Mouse (Mus musculus) limb, embryonic 14.5 days (tissue): ENCODE data around the gene Chid1. TPM values are rescaled to one million over a fixed set of nuclear protein-coding genes. Genes with fewer than 3 reads are reported as not detected.

Experiments
- ATAC-seq: fragments of 200-750 bp; cut with Nextera tagmentation; 2 replicates; pipeline ENCODE4 v1.8.0; 2017; ENCODE audit warnings: low read depth, moderate number of reproducible peaks, moderate TSS enrichment; ENCODE audit not compliant: low FRiP score
- DNase-seq: peaks from one replicate; pipeline ENCODE4 v3.0.0-alpha.2; 2015; ENCODE audit warnings: low spot score
- H3K27ac ChIP-seq: fragments of 300-500 bp; sonication (generic); replicated peaks from 2 replicates; pipeline ENCODE4 v1.5.1; 2014; ENCODE audit warnings: low read depth, mild to moderate bottlenecking, low read length, moderate library complexity, mixed read lengths
- H3K27me3 ChIP-seq: fragments of 300-500 bp; sonication (generic); 2 replicates; pipeline ENCODE4 v1.6.1; 2014; ENCODE audit warnings: low read length, mixed read lengths; ENCODE audit not compliant: control insufficient read depth, insufficient read depth
- H3K36me3 ChIP-seq: fragments of 300-500 bp; sonication (generic); 2 replicates; pipeline ENCODE4 v1.6.1; 2014; ENCODE audit warnings: mild to moderate bottlenecking, low read length, moderate library complexity, mixed read lengths; ENCODE audit not compliant: control insufficient read depth, insufficient read depth
- H3K4me1 ChIP-seq: fragments of 300-500 bp; sonication (generic); 2 replicates; pipeline ENCODE4 v1.6.1; 2014; ENCODE audit warnings: antibody characterized with exemption, low read length, mixed read lengths; ENCODE audit not compliant: control insufficient read depth, insufficient read depth
- H3K4me2 ChIP-seq: fragments of 300-500 bp; sonication (generic); replicated peaks from 2 replicates; pipeline ENCODE4 v1.6.1; 2014; ENCODE audit warnings: low read depth, mild to moderate bottlenecking, low read length, moderate library complexity; ENCODE audit not compliant: severe bottlenecking
- H3K4me3 ChIP-seq: fragments of 300-500 bp; sonication (generic); replicated peaks from 2 replicates; pipeline ENCODE4 v1.5.1; 2014; ENCODE audit warnings: low read length
- H3K9ac ChIP-seq: fragments of 300-500 bp; sonication (generic); 2 replicates; pipeline ENCODE4 v1.6.1; 2014; ENCODE audit warnings: mild to moderate bottlenecking, low read depth, low read length, moderate library complexity; ENCODE audit not compliant: severe bottlenecking
- H3K9me3 ChIP-seq: fragments of 300-500 bp; sonication (generic); 2 replicates; pipeline ENCODE4 v1.6.1; 2016; ENCODE audit warnings: low read length; ENCODE audit not compliant: control insufficient read depth
- POLR2A ChIP-seq: fragments of 200-500 bp; IDR thresholded peaks from 2 replicates; pipeline ENCODE4 v1.8.0; 2012; ENCODE audit warnings: inconsistent platforms, mild to moderate bottlenecking, moderate library complexity, borderline replicate concordance; ENCODE audit not compliant: insufficient read depth, insufficient read length; ENCODE audit errors: extremely low read depth
- WGBS: fragments of 180-500 bp; shearing (Covaris S2); extraction: QIAGEN DNeasy Blood & Tissue Kit; methylation state at CpG from one replicate; pipeline ENCODE4 v1.1.7; 2014; 5-methylcytosine and 5-hydroxymethylcytosine counted together
- polyA plus RNA-seq, 2 experiments: library from polyadenylated mRNA; depleted of rRNA in 1 of 2; stranded (reverse) in 1 of 2; unstranded in 1 of 2; fragments of >200 nt; fragmentation: Nextera tagmentation in 1 of 2; extraction: Ambion mirVana in 1 of 2; gene quantifications; 2 replicates each; pipeline versions ENCODE4 v1.2.1 to v1.2.3; 2012 to 2014

Gene Chid1
- polyA plus RNA-seq, 2 experiments = 41.8 to 43.5 TPM

- DNase-seq (no peak), ATAC-seq (no peak)
- no peak overlapping the region for H3K4me2 ChIP-seq
- H3K9me3 ChIP-seq = no peaks in the 10 kb centered on the region
- H3K9ac ChIP-seq = no peak overlapping the region
- H3K27me3 ChIP-seq = no peaks in the 10 kb centered on the region
- no peak for TF ChIP-seq POLR2A
- no peak overlapping the region for H3K27ac ChIP-seq
- H3K4me1 ChIP-seq = peaks cover 27% of the 10 kb centered on the region
- H3K4me3 ChIP-seq = no peak overlapping the region
- 80% methylated on average over 2 of the region's 2 CpGs for WGBS
- H3K36me3 ChIP-seq = no peaks in the 10 kb centered on the region
These were observed 2.9 kb upstream of the Chid1 start for GRCm38 (mm10) chr7:141542588-141542987.

GRCm38 (mm10) chr7:141541681-141542080 is 2.0 kb upstream of the Chid1 start:
- Histone ChIP-seq H3K4me3 (no peak overlapping the region), H3K4me1 (peaks cover 27% of the 10 kb centered on the region), H3K9me3 (no peaks in the 10 kb centered on the region), H3K36me3 (no peaks in the 10 kb centered on the region), H3K4me2 (no peak overlapping the region), H3K27ac (no peak overlapping the region), H3K27me3 (no peaks in the 10 kb centered on the region), H3K9ac (no peak overlapping the region)
- TF ChIP-seq POLR2A = no peak
- DNase-seq (no peak), ATAC-seq (no peak)
- WGBS = 63% methylated on average over 4 of the region's 4 CpGs

GRCm38 (mm10) chr7:141540312-141541081 is 840 bp upstream of the Chid1 start:
- WGBS = 47% methylated on average over 13 of the region's 13 CpGs
- Histone ChIP-seq H3K27ac (peak overlapping the region; percentile 67), H3K4me2 (peak overlapping the region; percentile 82), H3K4me3 (peak overlapping the region; percentile 52), H3K27me3 (no peaks in the 10 kb centered on the region), H3K36me3 (no peaks in the 10 kb centered on the region), H3K4me1 (peaks cover 27% of the 10 kb centered on the region), H3K9me3 (no peaks in the 10 kb centered on the region), H3K9ac (no peak overlapping the region)
- peak; percentile 59 for DNase-seq
- no peak for TF ChIP-seq POLR2A
- ATAC-seq = 0 out of 2 replicates have a peak, but pooled peaks have one; percentile 17

GRCm38 (mm10) chr7:141538852-141539555 is 653 bp downstream of the Chid1 start:
- 10% methylated on average over 18 of the region's 18 CpGs for WGBS

GRCm38 (mm10) chr7:141535570-141535969 is 4.1 kb downstream of the Chid1 start:
- Histone ChIP-seq H3K36me3 (peaks cover 5% of the 10 kb centered on the region; the same call in 1 of the 2 replicates), H3K9me3 (no peaks in the 10 kb centered on the region), H3K9ac (no peak overlapping the region), H3K4me2 (no peak overlapping the region), H3K4me1 (peaks cover 16% of the 10 kb centered on the region), H3K27ac (no peak overlapping the region), H3K4me3 (no peak overlapping the region), H3K27me3 (no peaks in the 10 kb centered on the region)
- no peak for DNase-seq
- 76% methylated on average over 1 of the region's 1 CpGs for WGBS
- no peak for ATAC-seq
- no peak for TF ChIP-seq POLR2A

More at GRCm38 (mm10) chr7:141538852-141539555, 653 bp downstream of the Chid1 start:
- Histone ChIP-seq H3K27ac (peak overlapping the region; percentile 67), H3K4me2 (peak overlapping the region; percentile 82), H3K4me1 (peaks cover 25% of the 10 kb centered on the region), H3K4me3 (peak overlapping the region; percentile 52), H3K36me3 (no peaks in the 10 kb centered on the region), H3K27me3 (no peaks in the 10 kb centered on the region), H3K9ac (peak overlapping the region; percentile 71), H3K9me3 (no peaks in the 10 kb centered on the region)
- ATAC-seq (no peak; the same call in 1 of the 2 replicates), DNase-seq (no peak)
- no peak for TF ChIP-seq POLR2A
